Mouse (Mus musculus): ENCODE data around the gene Nfatc4.

DNA sequence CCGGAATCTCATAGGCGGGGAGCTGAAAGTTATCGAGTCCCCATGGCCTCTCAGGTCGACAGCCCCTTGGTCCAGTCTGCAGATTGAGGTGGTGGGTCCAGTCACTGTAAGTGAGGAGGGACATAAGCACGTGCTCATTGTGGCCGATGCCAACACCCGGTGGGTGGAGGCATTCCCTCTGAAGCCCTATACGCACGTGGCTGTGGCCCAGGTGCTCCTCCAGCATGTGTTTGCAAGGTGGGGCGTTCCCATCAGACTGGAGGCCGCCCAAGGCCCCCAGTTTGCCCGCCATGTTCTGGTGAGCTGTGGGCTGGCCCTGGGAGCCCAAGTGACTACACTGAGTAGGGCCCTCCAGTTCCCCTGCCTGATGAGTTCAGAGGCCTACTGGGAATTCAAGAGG is 49.1 kb downstream of the Nfatc4 start:
- TF ChIP-seq CTCF (IDR thresholded peaks at IDR 0.05; ENCODE audit: low read depth, low read length), result no peak
- no peak for TF ChIP-seq POLR2A (IDR thresholded peaks at IDR 0.05; ENCODE audit: borderline replicate concordance, low read depth, low read length)

Data from bone marrow macrophage, adult 2 months (primary cell).